Mouse (Mus musculus): ENCODE results near the gene Rad21l. TPM values are rescaled to one million over a fixed set of nuclear protein-coding genes. Genes with fewer than 3 reads are reported as not detected.

Gene Rad21l
- polyA plus RNA-seq, 1 experiment from 2014 or later: 0.33 TPM

GRCm38 (mm10) chr2:151670026-151670967, 2.0 kb upstream of the Rad21l start:
- H3K36me3 ChIP-seq: no peaks in the 10 kb centered on the region
- H3K4me3 ChIP-seq (replicated peaks): peak overlapping the region; percentile 27
- H3K9ac ChIP-seq (replicated peaks): peak overlapping the region; percentile 11; the same call in 1 of the 2 replicates
- no peaks in the 10 kb centered on the region for H3K9me3 ChIP-seq (replicated peaks)
- H3K27me3 ChIP-seq (replicated peaks): 0 out of 2 replicates have a peak, but pooled peaks cover 3% of the 10 kb centered on the region
- peak overlapping the region; percentile 54 for H3K4me2 ChIP-seq
- WGBS: 39% methylated on average over 45 of the region's 48 CpGs
- H3K27ac ChIP-seq (replicated peaks): no peak overlapping the region
- H3K4me1 ChIP-seq: peaks cover 8% of the 10 kb centered on the region; the same call in 1 of the 2 replicates
- peak; percentile 77 for ATAC-seq (ENCODE audit: low FRiP score)

- Histone ChIP-seq H3K27me3 (replicated peaks) (no peaks in the 10 kb centered on the region), H3K4me1 (no peaks in the 10 kb centered on the region), H3K4me3 (replicated peaks) (no peak overlapping the region), H3K36me3 (no peaks in the 10 kb centered on the region), H3K4me2 (no peak overlapping the region), H3K9me3 (replicated peaks) (no peaks in the 10 kb centered on the region), H3K9ac (replicated peaks) (no peak overlapping the region), H3K27ac (replicated peaks) (no peak overlapping the region)
- no peak for ATAC-seq (ENCODE audit: low FRiP score)
- 72% methylated on average over 1 of the region's 1 CpGs for WGBS
These were observed 16.3 kb downstream of the Rad21l start for GRCm38 (mm10) chr2:151652053-151652452.

- Histone ChIP-seq H3K9ac (replicated peaks) (no peak overlapping the region), H3K4me2 (no peak overlapping the region), H3K36me3 (no peaks in the 10 kb centered on the region), H3K4me1 (peaks cover 17% of the 10 kb centered on the region), H3K27me3 (replicated peaks) (0 out of 2 replicates have a peak, but pooled peaks cover 3% of the 10 kb centered on the region), H3K27ac (replicated peaks) (no peak overlapping the region), H3K4me3 (replicated peaks) (no peak overlapping the region), H3K9me3 (replicated peaks) (no peaks in the 10 kb centered on the region)
- no peak for ATAC-seq (ENCODE audit: low FRiP score)
- WGBS: 85% methylated on average over 2 of the region's 2 CpGs
These were observed 32.3 kb downstream of the Rad21l start for GRCm38 (mm10) chr2:151636015-151636402.

DNA sequence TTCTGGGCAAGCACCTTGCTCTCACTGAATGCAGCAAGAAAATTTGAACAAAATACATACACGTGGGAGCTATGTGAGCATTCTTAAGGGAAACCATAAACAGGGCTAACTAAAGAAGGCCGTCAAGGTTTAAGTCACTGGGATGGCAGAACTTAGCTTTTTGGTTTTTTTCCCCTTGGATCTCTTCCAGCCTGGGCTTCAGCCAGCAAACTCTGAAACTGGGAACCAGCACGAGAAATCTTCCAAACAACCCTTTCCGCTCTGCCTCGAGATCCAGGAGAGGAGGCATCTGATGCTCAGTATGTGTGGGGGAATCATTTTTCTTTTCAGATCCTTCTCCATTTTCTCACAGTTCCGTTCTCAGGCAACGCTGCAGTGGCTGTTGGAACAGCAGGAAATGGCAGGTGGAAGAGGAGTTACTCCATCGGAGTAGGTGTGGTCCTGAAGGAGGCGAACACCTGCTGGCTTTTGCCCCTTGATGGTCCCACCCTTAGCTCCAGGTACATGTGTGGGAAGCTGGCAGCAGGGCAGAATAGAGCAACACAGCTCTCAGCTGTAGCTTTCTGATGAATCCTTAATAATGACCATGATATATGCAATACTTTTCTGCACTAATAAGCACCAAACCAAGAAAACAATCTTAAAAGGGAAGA, 32.8 kb downstream of the Rad21l start:
- H3K36me3 ChIP-seq: no peaks in the 10 kb centered on the region
- H3K4me2 ChIP-seq: no peak overlapping the region
- H3K9me3 ChIP-seq (replicated peaks): no peaks in the 10 kb centered on the region
- no peak for ATAC-seq (ENCODE audit: low FRiP score)
- WGBS: 64% methylated on average over 9 of the region's 9 CpGs
- 0 out of 2 replicates have a peak, but pooled peaks cover 3% of the 10 kb centered on the region for H3K27me3 ChIP-seq (replicated peaks)
- peaks cover 23% of the 10 kb centered on the region for H3K4me1 ChIP-seq
- no peak overlapping the region for H3K9ac ChIP-seq (replicated peaks)
- H3K4me3 ChIP-seq (replicated peaks): no peak overlapping the region
- no peak overlapping the region for H3K27ac ChIP-seq (replicated peaks)

- WGBS: 22% methylated on average over 2 of the region's 2 CpGs
- Histone ChIP-seq H3K27ac (replicated peaks) (no peak overlapping the region), H3K36me3 (no peaks in the 10 kb centered on the region), H3K27me3 (replicated peaks) (0 out of 2 replicates have a peak, but pooled peaks cover 3% of the 10 kb centered on the region), H3K4me1 (peaks cover 29% of the 10 kb centered on the region), H3K9ac (replicated peaks) (no peak overlapping the region), H3K4me2 (peak overlapping the region; percentile 9; the same call in 1 of the 2 replicates), H3K9me3 (replicated peaks) (no peaks in the 10 kb centered on the region), H3K4me3 (replicated peaks) (no peak overlapping the region)
- no peak for ATAC-seq (ENCODE audit: low FRiP score)
These were observed 33.4 kb downstream of the Rad21l start for GRCm38 (mm10) chr2:151634903-151635302.

- Histone ChIP-seq H3K9me3 (replicated peaks) (no peaks in the 10 kb centered on the region), H3K4me2 (peak overlapping the region; percentile 63), H3K9ac (replicated peaks) (no peak overlapping the region), H3K36me3 (no peaks in the 10 kb centered on the region), H3K4me3 (replicated peaks) (peak overlapping the region; percentile 85), H3K27ac (replicated peaks) (no peak overlapping the region), H3K27me3 (replicated peaks) (0 out of 2 replicates have a peak, but pooled peaks cover 3% of the 10 kb centered on the region), H3K4me1 (peaks cover 46% of the 10 kb centered on the region)
- ATAC-seq (ENCODE audit: low FRiP score): no peak
- WGBS: 42% methylated on average over 5 of the region's 5 CpGs
These were observed 35.4 kb downstream of the Rad21l start for GRCm38 (mm10) chr2:151632982-151633381.

DNA sequence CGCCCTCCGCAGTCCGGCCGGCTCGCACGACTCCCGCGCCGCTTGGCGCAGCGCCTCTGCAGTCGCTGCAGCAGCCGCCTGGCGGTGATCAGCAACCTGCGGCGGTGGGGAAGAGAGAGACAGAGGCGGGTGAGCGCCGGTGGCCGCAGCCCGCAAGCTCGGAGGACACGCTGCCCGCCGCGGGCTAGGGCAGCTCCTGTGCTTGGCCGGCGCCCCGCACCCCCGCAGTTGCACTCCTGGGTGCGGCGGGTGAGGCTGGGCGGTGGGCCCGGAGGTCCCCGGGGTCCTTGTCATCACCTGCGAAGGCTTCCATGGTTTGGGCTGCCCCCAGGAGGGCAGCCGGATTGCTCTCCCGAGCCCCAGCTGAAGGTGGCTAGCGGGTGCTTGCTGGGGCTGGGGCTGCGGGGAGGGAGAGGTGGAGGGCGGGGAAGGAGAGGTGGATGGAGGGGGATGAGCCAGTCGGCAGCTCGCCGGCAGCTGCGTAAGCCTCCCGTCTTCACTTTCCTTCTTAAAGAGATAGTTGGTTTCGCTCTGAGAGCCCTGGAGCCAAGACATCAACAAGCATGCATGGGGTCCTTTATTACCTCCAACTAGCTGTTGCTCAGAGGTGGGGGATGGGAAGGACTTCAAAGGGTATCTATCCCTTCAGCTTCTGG, 36.0 kb downstream of the Rad21l start, which contains the start of gene Snph:
Gene Snph (minus strand): TSS at position 435 of the 656 bp plus-strand sequence.
- Histone ChIP-seq H3K4me3 (replicated peaks) (peak within 1 kb of the TSS; percentile 85), H3K9me3 (replicated peaks) (no peaks in the 10 kb centered on the region), H3K4me1 (peaks cover 49% of the 10 kb centered on the region), H3K27ac (replicated peaks) (peak within 1 kb of the TSS; percentile 95), H3K4me2 (peak within 1 kb of the TSS; percentile 63), H3K36me3 (no peaks in the 10 kb centered on the region), H3K27me3 (replicated peaks) (0 out of 2 replicates have a peak, but pooled peaks cover 3% of the 10 kb centered on the region), H3K9ac (replicated peaks) (peak within 1 kb of the TSS; percentile 92)
- peak; percentile 92 for ATAC-seq (ENCODE audit: low FRiP score)
- 0% methylated on average over 42 of the region's 47 CpGs for WGBS

DNA sequence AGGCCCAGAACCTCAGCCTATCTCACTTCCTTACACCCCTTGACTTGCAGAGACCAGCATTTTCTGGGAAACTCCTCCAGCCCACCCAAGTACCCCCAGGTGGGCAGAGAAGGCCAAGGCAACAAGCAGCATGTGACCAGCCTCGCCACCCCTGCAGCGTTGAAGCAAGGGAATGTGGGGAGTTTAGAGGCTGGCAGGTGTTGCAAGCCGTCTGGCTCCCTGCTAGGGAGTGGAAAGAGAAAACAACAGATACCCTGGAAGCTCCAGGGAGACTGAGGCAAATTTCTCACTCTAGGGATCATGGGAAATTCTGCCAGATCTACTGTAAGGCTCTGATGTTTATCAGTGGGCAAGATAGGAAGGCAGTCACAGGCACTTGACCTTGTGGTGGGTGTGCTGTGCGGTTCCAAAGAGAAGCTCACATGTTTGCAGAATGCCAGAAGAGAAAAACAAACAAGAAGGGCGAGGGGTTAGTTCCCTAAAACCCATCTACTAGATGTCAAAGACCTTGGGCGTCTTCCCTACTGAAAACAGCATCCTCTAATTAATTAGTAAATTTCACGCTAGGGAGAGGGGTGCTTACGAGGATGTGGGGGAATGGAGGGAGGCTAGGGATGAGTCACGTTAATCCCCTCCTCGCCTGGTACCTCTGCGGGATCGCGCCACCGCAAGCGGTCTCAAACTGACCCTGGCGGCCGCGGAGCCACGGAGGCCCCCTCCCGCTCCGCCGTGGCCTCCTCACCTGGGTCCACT, 36.8 kb downstream of the Rad21l start:
- no peaks in the 10 kb centered on the region for H3K36me3 ChIP-seq
- H3K9ac ChIP-seq (replicated peaks): peak overlapping the region; percentile 92
- 0 out of 2 replicates have a peak, but pooled peaks cover 3% of the 10 kb centered on the region for H3K27me3 ChIP-seq (replicated peaks)
- H3K4me2 ChIP-seq: peak overlapping the region; percentile 63
- ATAC-seq (ENCODE audit: low FRiP score): peak; percentile 62
- H3K4me1 ChIP-seq: peaks cover 49% of the 10 kb centered on the region
- H3K4me3 ChIP-seq (replicated peaks): peak overlapping the region; percentile 85
- no peaks in the 10 kb centered on the region for H3K9me3 ChIP-seq (replicated peaks)
- 3% methylated on average over 22 of the region's 22 CpGs for WGBS
- peak overlapping the region; percentile 95 for H3K27ac ChIP-seq (replicated peaks)

- Histone ChIP-seq H3K36me3 (no peaks in the 10 kb centered on the region; the same call in 1 of the 2 replicates), H3K4me3 (replicated peaks) (no peak overlapping the region), H3K4me2 (peak overlapping the region; percentile 63), H3K4me1 (peaks cover 49% of the 10 kb centered on the region), H3K27me3 (replicated peaks) (0 out of 2 replicates have a peak, but pooled peaks cover 3% of the 10 kb centered on the region), H3K9me3 (replicated peaks) (no peaks in the 10 kb centered on the region), H3K9ac (replicated peaks) (peak overlapping the region; percentile 28; the same call in 1 of the 2 replicates), H3K27ac (replicated peaks) (0 out of 2 replicates have a peak overlapping the region, but pooled peaks have one; percentile 18)
- ATAC-seq (ENCODE audit: low FRiP score): no peak
- 60% methylated on average over 7 of the region's 7 CpGs for WGBS
These were observed 39.0 kb downstream of the Rad21l start for GRCm38 (mm10) chr2:151629310-151629709.

GRCm38 (mm10) chr2:151628011-151628410, 40.3 kb downstream of the Rad21l start:
- Histone ChIP-seq H3K4me3 (replicated peaks) (no peak overlapping the region), H3K4me2 (no peak overlapping the region), H3K9ac (replicated peaks) (no peak overlapping the region), H3K27me3 (replicated peaks) (no peaks in the 10 kb centered on the region), H3K36me3 (peaks cover 2% of the 10 kb centered on the region; the same call in 1 of the 2 replicates), H3K27ac (replicated peaks) (no peak overlapping the region), H3K9me3 (replicated peaks) (no peaks in the 10 kb centered on the region), H3K4me1 (peaks cover 46% of the 10 kb centered on the region)
- WGBS: 77% methylated on average over 3 of the region's 3 CpGs
- ATAC-seq (ENCODE audit: low FRiP score): no peak

All from neural tube, embryonic 15.5 days (tissue).